Mouse (Mus musculus): ENCODE results near the gene Thrb.

Gene Thrb

GRCm38 (mm10) chr14:17713297-17713904 lies 53.3 kb downstream of the Thrb start:
- DNase-seq (ENCODE audit: low read depth), result no peak

GRCm38 (mm10) chr14:17719494-17719893 lies 59.4 kb downstream of the Thrb start:
- no peak for DNase-seq (ENCODE audit: low read depth)

- DNase-seq (ENCODE audit: low read depth), result no peak
Measured at GRCm38 (mm10) chr14:17722824-17723445, 62.9 kb downstream of the Thrb start.

- no peak for DNase-seq (ENCODE audit: low read depth)
Measured at GRCm38 (mm10) chr14:17724577-17724976, 64.5 kb downstream of the Thrb start.

- no peak for DNase-seq (ENCODE audit: low read depth)
Measured at GRCm38 (mm10) chr14:17726906-17727305, 66.8 kb downstream of the Thrb start.

GRCm38 (mm10) chr14:17727878-17728277 lies 67.8 kb downstream of the Thrb start:
- no peak for DNase-seq (ENCODE audit: low read depth)

GRCm38 (mm10) chr14:17728889-17729288 lies 68.8 kb downstream of the Thrb start:
- no peak for DNase-seq (ENCODE audit: low read depth)

GRCm38 (mm10) chr14:17731020-17731419 lies 71.0 kb downstream of the Thrb start:
- DNase-seq (ENCODE audit: low read depth), result no peak

GRCm38 (mm10) chr14:17733077-17733778 lies 73.2 kb downstream of the Thrb start:
- no peak for DNase-seq (ENCODE audit: low read depth)

- DNase-seq (ENCODE audit: low read depth), result no peak
Measured at GRCm38 (mm10) chr14:17733779-17734137, 73.7 kb downstream of the Thrb start.

GRCm38 (mm10) chr14:17735440-17735839 lies 75.4 kb downstream of the Thrb start:
- no peak for DNase-seq (ENCODE audit: low read depth)

GRCm38 (mm10) chr14:17740903-17741302 lies 80.8 kb downstream of the Thrb start:
- DNase-seq (ENCODE audit: low read depth), result no peak

- DNase-seq (ENCODE audit: low read depth), result no peak
Measured at GRCm38 (mm10) chr14:17742264-17742663, 82.2 kb downstream of the Thrb start.

GRCm38 (mm10) chr14:17742902-17743712 lies 83.0 kb downstream of the Thrb start:
- no peak for DNase-seq (ENCODE audit: low read depth)

GRCm38 (mm10) chr14:17743713-17744158 lies 83.7 kb downstream of the Thrb start:
- DNase-seq (ENCODE audit: low read depth), result no peak

GRCm38 (mm10) chr14:17747922-17748321 lies 87.9 kb downstream of the Thrb start:
- DNase-seq (ENCODE audit: low read depth), result no peak

- no peak for DNase-seq (ENCODE audit: low read depth)
Measured at GRCm38 (mm10) chr14:17748945-17749344, 88.9 kb downstream of the Thrb start.

- no peak for DNase-seq (ENCODE audit: low read depth)
Measured at GRCm38 (mm10) chr14:17751911-17752310, 91.8 kb downstream of the Thrb start.

GRCm38 (mm10) chr14:17753429-17753828 lies 93.4 kb downstream of the Thrb start:
- no peak for DNase-seq (ENCODE audit: low read depth)

GRCm38 (mm10) chr14:17756732-17757131 lies 96.7 kb downstream of the Thrb start:
- no peak for DNase-seq (ENCODE audit: low read depth)

GRCm38 (mm10) chr14:17767987-17768386 lies 107.9 kb downstream of the Thrb start:
- DNase-seq (ENCODE audit: low read depth), result no peak

- no peak for DNase-seq (ENCODE audit: low read depth)
Measured at GRCm38 (mm10) chr14:17774404-17774803, 114.3 kb downstream of the Thrb start.

GRCm38 (mm10) chr14:17781921-17782320 lies 121.9 kb downstream of the Thrb start:
- no peak for DNase-seq (ENCODE audit: low read depth)
